Mouse (Mus musculus) left cerebral cortex, postnatal 36 days (tissue): ENCODE measurements around the gene Hivep3. TPM values are rescaled to one million over a fixed set of nuclear protein-coding genes. Genes with fewer than 3 reads are reported as not detected.

Experiments used
- DNase-seq, 2 experiments: peaks; one replicate each; pipeline ENCODE4 v3.0.0; 2021 to 2022; ENCODE audit warnings: low spot score in 2 of 2, mixed read lengths in 1 of 2
- intact Hi-C: fragments of 180-260 bp; cut with DNase I; formaldehyde crosslinking; loops from one replicate; pipeline ENCODE4 v1.15.1; 2025
- total RNA-seq, 2 experiments: library from RNA; stranded (reverse); gene quantifications; 2 replicates each; pipeline ENCODE4 v1.2.3; 2021

Hivep3 gene
- total RNA-seq, 2 experiments from 2014 or later = 50.5 to 64.8 TPM

GRCm38 (mm10) chr4:119859454-119859853, 125.9 kb downstream of the Hivep3 start:
- no peak for DNase-seq
- intact Hi-C loops = no loop called here

- intact Hi-C loops = loop anchor here (5.0 kb wide), 1 partner anchor 44 kb away; no protein-coding TSS in a partner anchor
These were observed 127.4 kb downstream of the Hivep3 start for GRCm38 (mm10) chr4:119861001-119861400.

GRCm38 (mm10) chr4:119865827-119866455, 132.4 kb downstream of the Hivep3 start:
- DNase-seq = no peak
- intact Hi-C loops = no loop called here

More at GRCm38 (mm10) chr4:119861001-119861400, 127.4 kb downstream of the Hivep3 start:
- DNase-seq = no peak

- DNase-seq = no peak
- intact Hi-C loops = no loop called here
These were observed 133.5 kb downstream of the Hivep3 start for GRCm38 (mm10) chr4:119867132-119867531.

DNA sequence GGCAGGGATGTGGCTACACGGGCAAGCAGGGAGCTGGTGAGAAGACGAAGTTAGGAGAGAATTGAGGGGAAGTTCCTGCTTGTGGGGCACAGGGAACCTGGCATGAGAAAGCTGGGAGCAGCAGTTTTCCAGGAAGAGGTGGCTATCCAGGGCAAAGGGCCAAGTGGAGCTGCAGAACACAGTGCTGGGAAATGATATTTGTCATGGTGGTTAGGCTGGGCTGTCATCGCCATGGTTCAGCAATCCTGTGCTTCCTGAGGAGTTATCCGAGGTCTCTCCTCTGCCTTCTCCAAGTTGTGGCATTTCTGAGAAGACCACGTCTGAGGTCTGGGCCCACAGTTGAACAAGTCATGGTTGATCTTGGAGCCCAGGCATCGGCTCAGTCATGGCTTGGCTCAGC, 136.8 kb downstream of the Hivep3 start:
- DNase-seq = no peak
- intact Hi-C loops = no loop called here

GRCm38 (mm10) chr4:119871441-119871840, 137.9 kb downstream of the Hivep3 start:
- intact Hi-C loops = no loop called here
- DNase-seq = no peak

- DNase-seq = no peak
- intact Hi-C loops = no loop called here
These were observed 138.4 kb downstream of the Hivep3 start for GRCm38 (mm10) chr4:119871861-119872582.

GRCm38 (mm10) chr4:119873935-119874334, 140.4 kb downstream of the Hivep3 start:
- intact Hi-C loops = no loop called here
- DNase-seq = peak in 1 of 2 experiments; percentile 64

GRCm38 (mm10) chr4:119875592-119875991, 142.0 kb downstream of the Hivep3 start:
- DNase-seq = no peak
- intact Hi-C loops = no loop called here

DNA sequence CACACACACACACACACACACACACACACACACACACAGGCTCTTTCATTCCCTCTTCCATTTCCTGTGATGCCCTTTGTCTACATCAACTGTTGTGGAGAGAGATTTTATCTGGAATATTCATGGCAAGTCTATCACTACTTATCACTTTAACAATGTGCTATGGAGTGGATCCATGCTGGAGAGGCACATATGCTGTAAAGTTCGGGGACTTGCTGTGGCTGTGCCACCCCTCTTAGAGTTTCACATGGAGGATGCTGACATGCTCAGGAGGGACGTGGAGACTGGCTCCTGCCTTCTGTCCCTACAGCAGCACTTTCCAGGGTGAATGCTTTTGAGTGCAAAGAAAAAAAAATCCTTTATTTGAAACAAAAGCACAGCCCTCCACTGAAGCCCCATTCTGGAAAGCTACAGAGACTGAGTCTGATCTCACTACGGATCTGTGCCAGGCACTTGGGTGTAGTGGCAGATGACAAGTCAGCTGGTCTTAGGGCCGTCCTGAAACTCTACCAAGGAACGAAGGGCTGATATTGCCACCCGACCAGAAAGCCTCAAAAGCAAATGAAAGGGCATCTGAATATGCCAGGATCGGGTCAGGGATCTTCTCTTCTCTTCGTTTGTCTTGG, 143.1 kb downstream of the Hivep3 start:
- no peak for DNase-seq
- intact Hi-C loops = no loop called here

GRCm38 (mm10) chr4:119878218-119878617, 144.6 kb downstream of the Hivep3 start:
- intact Hi-C loops = no loop called here
- DNase-seq = no peak

GRCm38 (mm10) chr4:119879671-119880070, 146.1 kb downstream of the Hivep3 start:
- intact Hi-C loops = loop anchor here (10.0 kb wide), 1 partner anchor 145 kb away; the partner anchor contains the start of gene Hivep3
- no peak for DNase-seq

GRCm38 (mm10) chr4:119880270-119880669, 146.7 kb downstream of the Hivep3 start:
- intact Hi-C loops = loop anchor here (10.0 kb wide), 1 partner anchor 145 kb away; the partner anchor contains the start of gene Hivep3
- peak in 1 of 2 experiments; percentile 72 for DNase-seq

- no peak for DNase-seq
These were observed 147.7 kb downstream of the Hivep3 start for GRCm38 (mm10) chr4:119881292-119881691.

GRCm38 (mm10) chr4:119882401-119882800, 148.8 kb downstream of the Hivep3 start:
- intact Hi-C loops = loop anchor here (10.0 kb wide), 1 partner anchor 148 kb away; the partner anchor contains the start of gene Hivep3
- DNase-seq = no peak

More at GRCm38 (mm10) chr4:119881292-119881691, 147.7 kb downstream of the Hivep3 start:
- intact Hi-C loops = loop anchor here (10.0 kb wide), 1 partner anchor 146 kb away; the partner anchor contains the start of gene Hivep3

GRCm38 (mm10) chr4:119882814-119883213, 149.2 kb downstream of the Hivep3 start:
- intact Hi-C loops = loop anchor here (10.0 kb wide), 1 partner anchor 148 kb away; the partner anchor contains the start of gene Hivep3
- DNase-seq = no peak

GRCm38 (mm10) chr4:119886621-119887020, 153.0 kb downstream of the Hivep3 start:
- intact Hi-C loops = loop anchor here (10.0 kb wide), 1 partner anchor 152 kb away; the partner anchor contains the start of gene Hivep3
- DNase-seq = no peak

- intact Hi-C loops = loop anchor here (10.0 kb wide), 1 partner anchor 153 kb away; the partner anchor contains the start of gene Hivep3
- DNase-seq = no peak
These were observed 154.1 kb downstream of the Hivep3 start for GRCm38 (mm10) chr4:119887523-119888177.

DNA sequence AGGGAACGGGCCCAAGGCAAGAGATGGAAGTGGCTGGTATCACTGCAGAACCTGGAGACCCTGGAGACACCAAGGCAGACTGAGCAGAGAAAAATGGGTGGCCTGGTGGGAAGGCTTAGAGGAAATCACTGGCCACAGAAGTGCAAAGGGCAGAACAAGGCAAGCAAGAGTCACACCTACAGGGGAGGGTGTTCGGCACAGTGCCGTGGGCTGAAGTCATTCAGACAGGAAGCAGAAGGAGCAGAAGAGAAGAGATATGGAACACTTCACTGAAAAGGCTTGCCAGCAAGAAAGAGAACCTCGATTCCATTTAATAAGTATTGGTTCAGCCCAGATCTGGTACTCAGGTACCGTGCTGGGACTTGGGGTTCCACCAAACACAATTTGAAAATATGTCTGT, 156.2 kb downstream of the Hivep3 start:
- no peak for DNase-seq
- intact Hi-C loops = loop anchor here (10.0 kb wide), 1 partner anchor 155 kb away; the partner anchor contains the start of gene Hivep3
